Mouse (Mus musculus) testis, adult 2 months (tissue): ENCODE results near the gene Pja2.

Experiments
- CTCF ChIP-seq: fragments of 200-500 bp; IDR thresholded peaks from 2 replicates; pipeline ENCODE4 v1.5.1; 2012; ENCODE audit warnings: low read depth, mild to moderate bottlenecking, inconsistent platforms, low read length, moderate library complexity; ENCODE audit not compliant: control insufficient read depth, insufficient read depth, insufficient replicate concordance
- POLR2A ChIP-seq: fragments of 200-500 bp; IDR thresholded peaks from 2 replicates; pipeline ENCODE4 v1.6.1; 2012; ENCODE audit warnings: low read depth, mild to moderate bottlenecking, inconsistent platforms, low read length, moderate library complexity; ENCODE audit not compliant: control insufficient read depth

- TF ChIP-seq CTCF (no peak), POLR2A (no peak)
These were observed 13.0 kb upstream of the Pja2 start for GRCm38 (mm10) chr17:64344576-64345172.
